Mouse (Mus musculus) stomach, embryonic 15.5 days (tissue): ENCODE measurements around the gene Dclk2. TPM values are rescaled to one million over a fixed set of nuclear protein-coding genes. Genes with fewer than 3 reads are reported as not detected.

Experiments used
- ATAC-seq: fragments of 200-750 bp; cut with Nextera tagmentation; 2 replicates; pipeline ENCODE4 v1.8.0; 2017; ENCODE audit warnings: low read depth, moderate number of reproducible peaks, moderate TSS enrichment; ENCODE audit not compliant: insufficient read depth, low FRiP score
- H3K27ac ChIP-seq: fragments of 300-500 bp; sonication (generic); 2 replicates; pipeline ENCODE4 v1.5.1; 2015; ENCODE audit warnings: mild to moderate bottlenecking, inconsistent platforms
- H3K27me3 ChIP-seq: fragments of 300-500 bp; sonication (generic); replicated peaks from 2 replicates; pipeline ENCODE4 v1.6.1; 2015; ENCODE audit warnings: inconsistent platforms
- H3K36me3 ChIP-seq: fragments of 300-500 bp; sonication (generic); 2 replicates; pipeline ENCODE4 v1.6.1; 2015; ENCODE audit warnings: inconsistent platforms
- H3K4me1 ChIP-seq: fragments of 300-500 bp; sonication (generic); 2 replicates; pipeline ENCODE4 v1.6.1; 2015; ENCODE audit warnings: inconsistent platforms
- H3K4me2 ChIP-seq: fragments of 300-500 bp; sonication (generic); 2 replicates; pipeline ENCODE4 v1.6.1; 2015; ENCODE audit warnings: mild to moderate bottlenecking, inconsistent platforms
- H3K4me3 ChIP-seq: fragments of 300-500 bp; sonication (generic); replicated peaks from 2 replicates; pipeline ENCODE4 v1.5.1; 2015; ENCODE audit warnings: inconsistent platforms
- H3K9ac ChIP-seq: fragments of 300-500 bp; sonication (generic); 2 replicates; pipeline ENCODE4 v1.6.1; 2015; ENCODE audit warnings: inconsistent platforms
- H3K9me3 ChIP-seq: fragments of 300-500 bp; sonication (generic); 2 replicates; pipeline ENCODE4 v1.6.1; 2016; ENCODE audit warnings: inconsistent platforms
- WGBS: fragments of 180-500 bp; shearing (Covaris S2); methylation state at CpG from one replicate; pipeline ENCODE4 v1.1.7; 2015; 5-methylcytosine and 5-hydroxymethylcytosine counted together
- polyA plus RNA-seq: library from polyadenylated mRNA; unstranded; fragments of >200 nt; fragmentation: Nextera tagmentation; extraction: Ambion mirVana; gene quantifications from 2 replicates; pipeline ENCODE4 v1.2.1, GENCODE M21; 2015

Dclk2 gene
- polyA plus RNA-seq, 1 experiment from 2014 or later: 7.0 TPM

GRCm38 (mm10) chr3:86809199-86809598 lies 111.5 kb downstream of the Dclk2 start:
- Histone ChIP-seq H3K36me3 (no peaks in the 10 kb centered on the region), H3K27me3 (no peaks in the 10 kb centered on the region), H3K4me3 (no peak overlapping the region), H3K4me2 (no peak overlapping the region), H3K9me3 (no peaks in the 10 kb centered on the region), H3K4me1 (no peaks in the 10 kb centered on the region), H3K27ac (peak overlapping the region; percentile 67), H3K9ac (no peak overlapping the region)
- no peak for ATAC-seq
- 50% methylated on average over 9 of the region's 9 CpGs for WGBS

GRCm38 (mm10) chr3:86807750-86808467 lies 112.7 kb downstream of the Dclk2 start:
- no peaks in the 10 kb centered on the region for H3K4me1 ChIP-seq
- H3K36me3 ChIP-seq: no peaks in the 10 kb centered on the region
- no peak overlapping the region for H3K27ac ChIP-seq
- 69% methylated on average over 14 of the region's 14 CpGs for WGBS
- no peaks in the 10 kb centered on the region for H3K9me3 ChIP-seq
- no peak overlapping the region for H3K4me3 ChIP-seq
- ATAC-seq: no peak
- H3K4me2 ChIP-seq: no peak overlapping the region
- H3K27me3 ChIP-seq: no peaks in the 10 kb centered on the region
- no peak overlapping the region for H3K9ac ChIP-seq

GRCm38 (mm10) chr3:86806834-86807233 lies 113.8 kb downstream of the Dclk2 start:
- H3K9ac ChIP-seq: no peak overlapping the region
- no peaks in the 10 kb centered on the region for H3K27me3 ChIP-seq
- H3K4me3 ChIP-seq: no peak overlapping the region
- WGBS: 90% methylated on average over 9 of the region's 9 CpGs
- H3K4me2 ChIP-seq: no peak overlapping the region
- H3K36me3 ChIP-seq: no peaks in the 10 kb centered on the region
- H3K27ac ChIP-seq: no peak overlapping the region
- H3K9me3 ChIP-seq: no peaks in the 10 kb centered on the region
- no peaks in the 10 kb centered on the region for H3K4me1 ChIP-seq
- ATAC-seq: no peak

GRCm38 (mm10) chr3:86804265-86804664 lies 116.4 kb downstream of the Dclk2 start:
- H3K9ac ChIP-seq: no peak overlapping the region
- no peaks in the 10 kb centered on the region for H3K36me3 ChIP-seq
- H3K27me3 ChIP-seq: no peaks in the 10 kb centered on the region
- H3K27ac ChIP-seq: no peak overlapping the region
- no peaks in the 10 kb centered on the region for H3K4me1 ChIP-seq
- no peak for ATAC-seq
- H3K4me2 ChIP-seq: no peak overlapping the region
- no peaks in the 10 kb centered on the region for H3K9me3 ChIP-seq
- no peak overlapping the region for H3K4me3 ChIP-seq
- WGBS: 93% methylated on average over 9 of the region's 9 CpGs

GRCm38 (mm10) chr3:86802825-86803224 lies 117.8 kb downstream of the Dclk2 start:
- Histone ChIP-seq H3K4me3 (no peak overlapping the region), H3K27me3 (no peaks in the 10 kb centered on the region), H3K27ac (no peak overlapping the region), H3K4me1 (no peaks in the 10 kb centered on the region), H3K4me2 (no peak overlapping the region), H3K9me3 (no peaks in the 10 kb centered on the region), H3K36me3 (no peaks in the 10 kb centered on the region), H3K9ac (no peak overlapping the region)
- 52% methylated on average over 8 of the region's 8 CpGs for WGBS
- no peak for ATAC-seq

GRCm38 (mm10) chr3:86800841-86801240 lies 119.8 kb downstream of the Dclk2 start:
- ATAC-seq: no peak

GRCm38 (mm10) chr3:86799041-86799440 lies 121.6 kb downstream of the Dclk2 start:
- ATAC-seq: peak; percentile 97
- Histone ChIP-seq H3K4me2 (no peak overlapping the region), H3K27me3 (no peaks in the 10 kb centered on the region), H3K4me3 (no peak overlapping the region), H3K4me1 (no peaks in the 10 kb centered on the region), H3K27ac (no peak overlapping the region), H3K9me3 (no peaks in the 10 kb centered on the region), H3K36me3 (no peaks in the 10 kb centered on the region), H3K9ac (no peak overlapping the region)
- WGBS: 86% methylated on average over 9 of the region's 9 CpGs

More at GRCm38 (mm10) chr3:86800841-86801240, 119.8 kb downstream of the Dclk2 start:
- Histone ChIP-seq H3K4me2 (no peak overlapping the region), H3K36me3 (no peaks in the 10 kb centered on the region), H3K27ac (no peak overlapping the region), H3K9ac (no peak overlapping the region), H3K4me3 (no peak overlapping the region), H3K9me3 (no peaks in the 10 kb centered on the region), H3K27me3 (no peaks in the 10 kb centered on the region), H3K4me1 (no peaks in the 10 kb centered on the region)
- 77% methylated on average over 8 of the region's 8 CpGs for WGBS

GRCm38 (mm10) chr3:86797871-86798460 lies 122.7 kb downstream of the Dclk2 start:
- Histone ChIP-seq H3K27me3 (no peaks in the 10 kb centered on the region), H3K9me3 (no peaks in the 10 kb centered on the region), H3K4me3 (no peak overlapping the region), H3K4me1 (0 out of 2 replicates have a peak, but pooled peaks cover 6% of the 10 kb centered on the region), H3K4me2 (no peak overlapping the region), H3K27ac (no peak overlapping the region), H3K36me3 (no peaks in the 10 kb centered on the region), H3K9ac (no peak overlapping the region)
- ATAC-seq: no peak
- WGBS: 72% methylated on average over 13 of the region's 13 CpGs

- H3K27me3 ChIP-seq: no peaks in the 10 kb centered on the region
- H3K9me3 ChIP-seq: no peaks in the 10 kb centered on the region
- H3K4me1 ChIP-seq: 0 out of 2 replicates have a peak, but pooled peaks cover 6% of the 10 kb centered on the region
- no peak overlapping the region for H3K4me2 ChIP-seq
- no peak overlapping the region for H3K4me3 ChIP-seq
- WGBS: 43% methylated on average over 6 of the region's 6 CpGs
- H3K9ac ChIP-seq: no peak overlapping the region
- H3K27ac ChIP-seq: no peak overlapping the region
- ATAC-seq: no peak
- H3K36me3 ChIP-seq: no peaks in the 10 kb centered on the region
Measured at GRCm38 (mm10) chr3:86796716-86797115, 123.9 kb downstream of the Dclk2 start.

- Histone ChIP-seq H3K4me1 (0 out of 2 replicates have a peak, but pooled peaks cover 6% of the 10 kb centered on the region), H3K27me3 (no peaks in the 10 kb centered on the region), H3K4me3 (no peak overlapping the region), H3K27ac (0 out of 2 replicates have a peak overlapping the region, but pooled peaks have one; percentile 13), H3K9ac (no peak overlapping the region), H3K4me2 (no peak overlapping the region), H3K9me3 (no peaks in the 10 kb centered on the region), H3K36me3 (no peaks in the 10 kb centered on the region)
- WGBS: 42% methylated on average over 1 of the region's 1 CpGs
- peak; percentile 37; the same call in 1 of the 2 replicates for ATAC-seq
Measured at GRCm38 (mm10) chr3:86793720-86794191, 126.9 kb downstream of the Dclk2 start.

- no peak overlapping the region for H3K4me2 ChIP-seq
- no peaks in the 10 kb centered on the region for H3K9me3 ChIP-seq
- H3K27me3 ChIP-seq: no peaks in the 10 kb centered on the region
- no peak overlapping the region for H3K9ac ChIP-seq
- H3K27ac ChIP-seq: 0 out of 2 replicates have a peak overlapping the region, but pooled peaks have one; percentile 13
- H3K4me1 ChIP-seq: 0 out of 2 replicates have a peak, but pooled peaks cover 6% of the 10 kb centered on the region
- no peak overlapping the region for H3K4me3 ChIP-seq
- H3K36me3 ChIP-seq: no peaks in the 10 kb centered on the region
- no peak for ATAC-seq
- 73% methylated on average over 4 of the region's 4 CpGs for WGBS
Measured at GRCm38 (mm10) chr3:86793264-86793663, 127.4 kb downstream of the Dclk2 start.

- WGBS: 85% methylated on average over 5 of the region's 5 CpGs
- Histone ChIP-seq H3K4me2 (no peak overlapping the region), H3K9ac (no peak overlapping the region), H3K27me3 (no peaks in the 10 kb centered on the region), H3K27ac (no peak overlapping the region), H3K36me3 (no peaks in the 10 kb centered on the region), H3K4me1 (peaks cover 15% of the 10 kb centered on the region), H3K4me3 (no peak overlapping the region), H3K9me3 (no peaks in the 10 kb centered on the region)
- no peak for ATAC-seq
Measured at GRCm38 (mm10) chr3:86789752-86790151, 130.9 kb downstream of the Dclk2 start.
